Mouse (Mus musculus) small intestine, adult 2 months (tissue): ENCODE measurements around the gene Pcdh15. TPM values are rescaled to one million over a fixed set of nuclear protein-coding genes. Genes with fewer than 3 reads are reported as not detected.
A peak's percentile ranks its signal among the peaks of the same experiment; 100 is the strongest.

ENCODE experiments used
- H3K27ac ChIP-seq: fragments of 200-500 bp; 2 replicates; pipeline ENCODE4 v1.5.1; 2012; ENCODE audit warnings: low read depth, low read length, control low read depth, inconsistent platforms; ENCODE audit not compliant: insufficient read depth
- H3K27me3 ChIP-seq: fragments of 200-500 bp; 2 replicates; pipeline ENCODE4 v1.6.1; 2012; ENCODE audit warnings: mild to moderate bottlenecking, moderate library complexity, low read length, inconsistent platforms; ENCODE audit not compliant: control insufficient read depth, insufficient read depth
- H3K36me3 ChIP-seq: fragments of 200-500 bp; 2 replicates; pipeline ENCODE4 v1.6.1; 2012; ENCODE audit warnings: mild to moderate bottlenecking, low read length, control low read depth, inconsistent platforms; ENCODE audit not compliant: control insufficient read depth, insufficient read depth
- H3K4me1 ChIP-seq: fragments of 200-500 bp; 2 replicates; pipeline ENCODE4 v1.6.1; 2012; ENCODE audit warnings: low read length, inconsistent platforms, mixed read lengths; ENCODE audit not compliant: control insufficient read depth, insufficient read depth, insufficient read length
- H3K4me3 ChIP-seq: fragments of 200-500 bp; 2 replicates; pipeline ENCODE4 v1.5.1; 2012; ENCODE audit warnings: low read depth, mild to moderate bottlenecking, control low read depth, inconsistent platforms, low read length, moderate library complexity
- CTCF ChIP-seq: fragments of 200-500 bp; IDR thresholded peaks from 2 replicates; pipeline ENCODE4 v1.5.1; 2012; ENCODE audit warnings: low read depth, mild to moderate bottlenecking, control low read depth, inconsistent platforms, low read length, moderate library complexity, mixed read lengths; ENCODE audit not compliant: insufficient replicate concordance, insufficient read length; ENCODE audit errors: extremely low read depth
- POLR2A ChIP-seq: fragments of 200-500 bp; IDR thresholded peaks from 2 replicates; pipeline ENCODE4 v1.6.1; 2012; ENCODE audit warnings: low read depth, mild to moderate bottlenecking, control low read depth, inconsistent platforms, low read length, moderate library complexity
- WGBS: fragments of 180-500 bp; shearing (Covaris S2); methylation state at CpG from one replicate; pipeline ENCODE4 v1.1.7; 2018; 5-methylcytosine and 5-hydroxymethylcytosine counted together
- polyA plus RNA-seq: library from polyadenylated mRNA; depleted of rRNA; stranded (reverse); fragments of >200 nt; gene quantifications from 2 replicates; pipeline ENCODE4 v1.2.3, GENCODE M21; 2012; rRNA removed

The Pcdh15 gene
- 0.09 and 0.16 TPM in 2 replicates for polyA plus RNA-seq

GRCm38 (mm10) chr10:73098966-73099845, at the start of gene Pcdh15:
TSS of gene Pcdh15 (plus strand) at chr10:73099342.
- no peaks in the 10 kb centered on the region for H3K36me3 ChIP-seq
- H3K4me3 ChIP-seq: no peak within 1 kb of the TSS; the same call in 1 of the 2 replicates
- 0 out of 2 replicates have a peak, but pooled peaks cover 4% of the 10 kb centered on the region for H3K27me3 ChIP-seq
- WGBS: 4% methylated on average over 79 of the region's 79 CpGs
- H3K4me1 ChIP-seq: no peaks in the 10 kb centered on the region
- TF ChIP-seq POLR2A (no peak), CTCF (no peak)
- no peak within 1 kb of the TSS for H3K27ac ChIP-seq

GRCm38 (mm10) chr10:73052074-73052473, 47.1 kb upstream of the Pcdh15 start:
- H3K4me1 ChIP-seq: no peaks in the 10 kb centered on the region
- no peaks in the 10 kb centered on the region for H3K27me3 ChIP-seq
- WGBS: 79% methylated on average over 6 of the region's 6 CpGs
- H3K27ac ChIP-seq: no peak overlapping the region
- H3K36me3 ChIP-seq: no peaks in the 10 kb centered on the region
- TF ChIP-seq POLR2A (no peak), CTCF (no peak)
- H3K4me3 ChIP-seq: no peak overlapping the region

GRCm38 (mm10) chr10:73059726-73060230, 39.4 kb upstream of the Pcdh15 start:
- no peaks in the 10 kb centered on the region for H3K27me3 ChIP-seq
- no peak overlapping the region for H3K27ac ChIP-seq
- TF ChIP-seq CTCF (no peak), POLR2A (no peak)
- WGBS: 76% methylated on average over 2 of the region's 2 CpGs
- H3K4me3 ChIP-seq: no peak overlapping the region
- H3K36me3 ChIP-seq: no peaks in the 10 kb centered on the region
- no peaks in the 10 kb centered on the region for H3K4me1 ChIP-seq

GRCm38 (mm10) chr10:73086703-73087102, 12.4 kb upstream of the Pcdh15 start:
- Histone ChIP-seq H3K36me3 (no peaks in the 10 kb centered on the region), H3K27me3 (no peaks in the 10 kb centered on the region), H3K27ac (no peak overlapping the region), H3K4me3 (no peak overlapping the region), H3K4me1 (no peaks in the 10 kb centered on the region)
- WGBS: 83% methylated on average over 5 of the region's 5 CpGs
- TF ChIP-seq CTCF: no peak
- no peak for TF ChIP-seq POLR2A

GRCm38 (mm10) chr10:73096531-73097135, 2.5 kb upstream of the Pcdh15 start:
- Histone ChIP-seq H3K27ac (no peak overlapping the region), H3K4me1 (no peaks in the 10 kb centered on the region), H3K27me3 (0 out of 2 replicates have a peak, but pooled peaks cover 4% of the 10 kb centered on the region), H3K4me3 (no peak overlapping the region), H3K36me3 (no peaks in the 10 kb centered on the region)
- whole genome bisulfite sequencing: 6% methylated on average over 17 of the region's 17 CpGs
- TF ChIP-seq POLR2A (no peak), CTCF (no peak)

GRCm38 (mm10) chr10:73097176-73097575, 2.0 kb upstream of the Pcdh15 start:
- TF ChIP-seq CTCF (no peak), POLR2A (no peak)
- Histone ChIP-seq H3K36me3 (no peaks in the 10 kb centered on the region), H3K27me3 (0 out of 2 replicates have a peak, but pooled peaks cover 4% of the 10 kb centered on the region), H3K4me3 (no peak overlapping the region), H3K4me1 (no peaks in the 10 kb centered on the region), H3K27ac (no peak overlapping the region)
- 14% methylated on average over 7 of the region's 7 CpGs for WGBS

GRCm38 (mm10) chr10:73097979-73098378, 1.2 kb upstream of the Pcdh15 start:
- TF ChIP-seq CTCF: peak; percentile 53; the same call in 1 of the 2 replicates
- no peak for TF ChIP-seq POLR2A
- Histone ChIP-seq H3K4me1 (no peaks in the 10 kb centered on the region), H3K27me3 (0 out of 2 replicates have a peak, but pooled peaks cover 4% of the 10 kb centered on the region), H3K27ac (no peak overlapping the region), H3K4me3 (no peak overlapping the region), H3K36me3 (no peaks in the 10 kb centered on the region)
- 5% methylated on average over 17 of the region's 17 CpGs for WGBS
